Mouse (Mus musculus) layer of hippocampus, adult 2 months (tissue): ENCODE measurements around the gene Dnajc6. TPM values are rescaled to one million over a fixed set of nuclear protein-coding genes. Genes with fewer than 3 reads are reported as not detected.
A peak's percentile ranks its signal among the peaks of the same experiment; 100 is the strongest.

Source experiments
- DNase-seq, 2 experiments: peaks; one replicate each; pipeline ENCODE4 v3.0.0; 2022; ENCODE audit warnings: low spot score in 2 of 2
- H3K27ac ChIP-seq: fragments of 200-600 bp; 2 replicates; pipeline ENCODE4 v1.8.1; 2022
- H3K4me3 ChIP-seq: fragments of 200-600 bp; 2 replicates; pipeline ENCODE4 v1.8.1; 2022; ENCODE audit warnings: mild to moderate bottlenecking
- CTCF ChIP-seq: fragments of 200-600 bp; conservative IDR thresholded peaks from 2 replicates; pipeline ENCODE4 v1.8.1; 2022; ENCODE audit warnings: antibody characterized with exemption, mild to moderate bottlenecking, moderate library complexity
- total RNA-seq, 2 experiments: library from RNA; stranded (reverse); gene quantifications; 2 replicates each; pipeline ENCODE4 v1.2.3; 2021

The Dnajc6 gene
- total RNA-seq, 2 experiments from 2014 or later = 291 to 316 TPM

GRCm38 (mm10) chr4:101640631-101641030 lies 144.2 kb downstream of the Dnajc6 start:
- no peak for DNase-seq
- no peak overlapping the region; the same call in 1 of the 2 replicates for H3K27ac ChIP-seq
- TF ChIP-seq CTCF = no peak
- H3K4me3 ChIP-seq = no peak overlapping the region

DNA sequence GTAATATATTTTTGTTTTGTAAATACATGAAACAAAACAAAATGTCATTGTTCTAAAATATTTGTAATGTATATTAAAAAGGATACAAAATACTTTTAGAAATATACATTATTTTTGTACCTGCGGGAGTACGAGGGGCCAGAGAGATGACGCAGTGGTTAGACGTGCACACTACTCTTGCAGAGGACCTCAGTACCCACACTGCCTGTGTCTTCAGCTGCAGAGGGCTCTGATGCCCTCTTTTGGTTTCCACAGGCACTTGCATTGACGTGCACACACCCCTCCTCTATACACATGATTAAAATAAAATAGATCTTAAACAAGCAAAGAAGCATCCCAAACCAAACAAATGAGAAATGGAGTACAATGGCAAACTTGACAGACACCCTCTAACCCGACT lies 146.3 kb downstream of the Dnajc6 start:
- Histone ChIP-seq H3K27ac (peak overlapping the region; percentile 73), H3K4me3 (no peak overlapping the region)
- TF ChIP-seq CTCF = peak; percentile 62
- DNase-seq = no peak

GRCm38 (mm10) chr4:101643216-101643615 lies 146.8 kb downstream of the Dnajc6 start:
- no peak for TF ChIP-seq CTCF
- DNase-seq = no peak
- Histone ChIP-seq H3K4me3 (no peak overlapping the region), H3K27ac (peak overlapping the region; percentile 73)

GRCm38 (mm10) chr4:101646857-101647195 lies 150.4 kb downstream of the Dnajc6 start:
- Histone ChIP-seq H3K27ac (peak overlapping the region; percentile 91), H3K4me3 (peak overlapping the region; percentile 71)
- TF ChIP-seq CTCF = no peak
- no peak for DNase-seq

DNA sequence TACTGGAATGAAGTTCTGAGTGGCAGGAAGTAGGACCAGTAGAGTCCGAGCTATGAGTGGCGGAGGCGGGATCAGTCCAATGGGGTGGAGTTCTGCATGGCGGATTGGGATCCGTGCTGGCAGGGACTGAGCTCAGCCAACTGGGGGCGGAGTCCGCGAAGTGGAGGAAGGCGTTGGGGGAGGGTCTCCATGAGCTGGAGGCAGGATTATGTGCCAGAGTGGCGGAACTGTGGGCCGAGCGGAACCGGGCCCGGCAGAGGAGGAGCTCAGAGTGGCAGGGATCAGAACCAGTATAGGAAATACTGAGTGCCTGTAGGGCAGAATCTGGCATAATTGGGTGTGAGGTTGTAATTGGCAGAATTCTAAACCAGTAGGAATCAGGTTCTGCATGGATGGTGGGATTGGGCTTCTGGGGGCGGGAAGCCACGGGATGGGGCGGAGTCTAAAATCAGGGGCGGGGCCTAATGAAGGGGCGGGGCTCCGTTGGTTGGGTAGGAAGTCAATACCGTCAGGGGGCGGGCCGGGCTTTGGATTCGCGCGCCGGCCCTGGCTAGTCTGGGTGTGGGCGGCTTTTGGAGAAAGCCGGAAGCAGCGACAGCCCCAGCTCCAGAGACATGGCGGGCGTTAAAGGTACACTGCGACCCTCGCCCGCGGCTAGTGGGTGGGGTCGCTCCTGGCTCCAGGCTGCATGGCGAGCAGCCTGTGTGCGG lies 150.9 kb downstream of the Dnajc6 start, which contains the start of gene Leprot:
Leprot (plus strand) TSS at position 523 of the 710 bp plus-strand sequence.
- peak within 1 kb of the TSS; percentile 98 for H3K27ac ChIP-seq
- TF ChIP-seq CTCF = peak; percentile 18; the same call in 1 of the 2 replicates
- H3K4me3 ChIP-seq = peak within 1 kb of the TSS; percentile 71
- peak; percentile 99 to 100 for DNase-seq

GRCm38 (mm10) chr4:101647976-101648642 lies 151.7 kb downstream of the Dnajc6 start:
- H3K4me3 ChIP-seq = peak overlapping the region; percentile 71
- peak overlapping the region; percentile 98 for H3K27ac ChIP-seq
- DNase-seq = no peak
- no peak for TF ChIP-seq CTCF

DNA sequence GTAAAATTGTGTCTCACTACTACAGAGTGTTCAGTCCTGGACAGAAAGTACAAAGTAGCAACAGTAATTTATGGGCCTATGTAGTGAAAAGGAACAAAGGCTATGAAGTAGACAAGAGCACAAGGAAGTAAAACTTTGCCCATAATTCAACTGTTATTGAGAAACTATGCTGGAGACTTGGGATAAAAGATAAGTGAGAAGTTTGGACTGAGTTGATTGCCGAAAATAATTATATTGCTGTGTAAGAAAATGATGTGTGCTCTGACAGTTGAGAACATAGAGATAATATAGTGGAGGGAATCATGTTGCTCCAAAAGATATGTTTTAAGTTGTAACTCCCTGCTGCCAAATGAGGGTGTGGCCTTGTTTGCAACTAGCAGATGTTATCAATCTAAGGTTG lies 152.3 kb downstream of the Dnajc6 start:
- Histone ChIP-seq H3K4me3 (peak overlapping the region; percentile 71), H3K27ac (peak overlapping the region; percentile 98)
- TF ChIP-seq CTCF = no peak
- DNase-seq = no peak

- no peak for TF ChIP-seq CTCF
- no peak for DNase-seq
Measured at GRCm38 (mm10) chr4:101650961-101651360, 154.5 kb downstream of the Dnajc6 start.

GRCm38 (mm10) chr4:101654256-101654655 lies 157.8 kb downstream of the Dnajc6 start:
- H3K27ac ChIP-seq = peak overlapping the region; percentile 56; the same call in 1 of the 2 replicates
- TF ChIP-seq CTCF = no peak
- no peak for DNase-seq
- no peak overlapping the region for H3K4me3 ChIP-seq

More at GRCm38 (mm10) chr4:101650961-101651360, 154.5 kb downstream of the Dnajc6 start:
- H3K4me3 ChIP-seq = no peak overlapping the region
- no peak overlapping the region for H3K27ac ChIP-seq

DNA sequence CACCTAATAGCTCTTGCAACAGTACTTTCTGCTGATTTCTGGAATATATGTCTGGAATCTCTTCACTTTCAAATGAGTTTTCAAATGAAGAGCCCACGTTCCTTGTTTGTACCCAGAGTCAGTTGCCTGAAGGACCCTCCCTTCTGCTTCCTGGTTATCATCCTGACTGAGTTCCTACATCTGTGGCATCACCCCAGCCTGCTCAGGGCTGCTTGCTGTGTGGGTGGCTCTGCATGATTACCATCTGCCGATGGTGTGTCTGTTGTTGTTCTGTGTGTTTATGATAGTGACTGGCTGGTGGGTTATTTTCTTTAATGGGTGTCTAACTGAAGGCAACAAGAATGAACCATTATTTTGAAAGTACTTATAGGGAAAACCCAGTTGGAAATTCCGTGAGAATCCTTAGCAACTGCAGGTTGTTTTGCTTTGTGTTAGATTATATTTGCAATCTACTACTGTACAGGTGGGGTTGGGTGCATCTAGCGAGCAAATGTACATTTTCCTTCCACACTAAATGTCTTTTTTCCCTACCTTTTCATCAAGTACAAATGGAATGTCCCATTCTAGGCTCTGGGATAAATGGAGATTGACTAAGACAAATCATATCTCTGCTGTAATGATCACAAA lies 158.5 kb downstream of the Dnajc6 start:
- DNase-seq = peak; percentile 41 to 47
- TF ChIP-seq CTCF = no peak
- Histone ChIP-seq H3K4me3 (no peak overlapping the region), H3K27ac (peak overlapping the region; percentile 56; the same call in 1 of the 2 replicates)

DNA sequence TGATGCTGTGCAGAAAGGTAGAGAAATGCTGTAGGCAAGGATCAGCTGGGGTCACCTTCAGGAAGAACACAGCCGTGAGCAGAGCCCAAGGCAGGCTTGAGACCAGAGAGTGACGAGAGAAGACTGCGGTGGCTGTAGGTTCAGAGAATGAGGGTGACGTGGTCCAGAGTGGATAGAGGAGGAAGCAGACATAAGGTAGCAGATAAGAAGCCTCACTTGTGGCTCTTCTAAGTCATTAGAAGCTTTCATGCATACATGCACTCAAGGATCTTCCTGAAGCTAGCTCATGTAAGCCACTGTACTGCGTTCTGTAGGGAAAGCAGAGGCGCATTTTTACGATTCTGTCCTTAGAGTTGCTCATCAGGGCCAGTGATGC lies 159.0 kb downstream of the Dnajc6 start:
- no peak for TF ChIP-seq CTCF
- Histone ChIP-seq H3K27ac (peak overlapping the region; percentile 56; the same call in 1 of the 2 replicates), H3K4me3 (no peak overlapping the region)
- no peak for DNase-seq

GRCm38 (mm10) chr4:101656056-101656455 lies 159.6 kb downstream of the Dnajc6 start:
- no peak for TF ChIP-seq CTCF
- no peak for DNase-seq
- H3K4me3 ChIP-seq = no peak overlapping the region
- H3K27ac ChIP-seq = peak overlapping the region; percentile 56; the same call in 1 of the 2 replicates

DNA sequence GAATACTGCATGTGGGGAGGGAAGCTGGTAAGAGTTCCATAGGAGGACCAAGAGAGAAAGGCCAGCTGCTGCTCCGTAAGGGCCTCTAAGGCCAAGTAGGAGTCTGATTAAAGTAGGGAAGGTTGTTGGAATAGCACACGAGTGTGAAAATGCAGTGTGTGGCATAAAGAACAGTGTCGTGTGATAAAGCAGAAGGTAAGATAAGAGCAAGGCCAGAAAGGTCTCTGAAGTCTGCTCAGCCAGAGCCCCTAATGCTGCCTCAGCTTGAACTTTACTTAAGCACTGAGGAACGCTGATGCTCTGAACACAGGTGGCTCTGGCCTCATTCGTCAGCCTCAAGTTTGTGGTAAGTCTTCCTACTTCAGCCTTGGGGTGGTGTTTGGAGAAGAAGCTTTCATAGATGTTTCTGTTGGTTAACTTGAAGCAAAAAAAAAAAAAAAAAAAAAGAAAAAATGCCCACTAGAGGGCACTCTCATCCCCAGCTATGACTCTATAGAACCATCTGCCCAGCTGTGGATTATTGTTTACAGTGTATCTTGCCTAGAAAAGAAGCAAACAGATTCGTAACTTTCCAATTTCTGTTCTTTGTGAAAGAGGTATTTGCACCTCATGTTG lies 160.6 kb downstream of the Dnajc6 start:
- no peak for DNase-seq
- no peak overlapping the region for H3K4me3 ChIP-seq
- TF ChIP-seq CTCF = peak; percentile 78
- peak overlapping the region; percentile 54 for H3K27ac ChIP-seq
